Mouse (Mus musculus) adrenal gland, adult 2 months (tissue): ENCODE measurements around the gene Dnajc11. TPM values are rescaled to one million over a fixed set of nuclear protein-coding genes. Genes with fewer than 3 reads are reported as not detected.

ENCODE experiments used
- polyA plus RNA-seq: library from polyadenylated mRNA; depleted of rRNA; stranded (reverse); fragments of >200 nt; gene quantifications from 2 replicates; pipeline ENCODE4 v1.2.3, GENCODE M21; 2012; rRNA removed
- total RNA-seq, 2 experiments: library from RNA; stranded (reverse); gene quantifications; 2 replicates each; pipeline ENCODE4 v1.2.3; 2021

Gene Dnajc11
- total and polyA plus RNA-seq, 3 experiments, result 97.7 to 107 (median 103) TPM

Other genes starting within 250 kb of the Dnajc11 start
- gene Camta1, start 71.8 kb upstream of the Dnajc11 start, total RNA-seq, result 10 to 100 TPM; 24.0 to 35.0 TPM
- 7.3 and 8.5 TPM in 2 replicates for gene Camta1, start 71.8 kb upstream of the Dnajc11 start, polyA plus RNA-seq
- 10 to 100 TPM; 13.8 to 24.1 TPM for gene Thap3, start 55.3 kb downstream of the Dnajc11 start, total RNA-seq
- gene Thap3, start 55.3 kb downstream of the Dnajc11 start, polyA plus RNA-seq, result 64.6 and 88.7 TPM in 2 replicates
- 10 to 100 TPM; 12.1 to 14.2 TPM for gene Phf13, start 62.6 kb downstream of the Dnajc11 start, total RNA-seq
- 22.8 and 24.3 TPM in 2 replicates for gene Phf13, start 62.6 kb downstream of the Dnajc11 start, polyA plus RNA-seq
- 10 to 100 TPM; 17.8 to 23.7 TPM for gene Klhl21, start 75.1 kb downstream of the Dnajc11 start, total RNA-seq
- gene Klhl21, start 75.1 kb downstream of the Dnajc11 start, polyA plus RNA-seq, result 70.8 and 71.2 TPM in 2 replicates
- gene Zbtb48, start 94.0 kb downstream of the Dnajc11 start, total RNA-seq, result 10 to 100 TPM in 1 of 2 experiments, 1 to 10 TPM in 1; 7.9 to 10.2 TPM
- gene Zbtb48, start 94.0 kb downstream of the Dnajc11 start, polyA plus RNA-seq, result 9.1 and 10.5 TPM in 2 replicates
- 1 to 10 TPM in 1 of 2 experiments, not detected in 1; 1.4 TPM for gene Tas1r1, start 104.9 kb downstream of the Dnajc11 start, total RNA-seq
- gene Tas1r1, start 104.9 kb downstream of the Dnajc11 start, polyA plus RNA-seq, result 0.09 TPM in 1 of 2 replicates, not detected in the other
- 10 to 100 TPM; 16.8 to 30.6 TPM for gene Nol9, start 105.6 kb downstream of the Dnajc11 start, total RNA-seq
- 21.3 and 27.4 TPM in 2 replicates for gene Nol9, start 105.6 kb downstream of the Dnajc11 start, polyA plus RNA-seq
- gene Plekhg5, start 138.8 kb downstream of the Dnajc11 start, total RNA-seq, result 10 to 100 TPM in 1 of 2 experiments, 1 to 10 TPM in 1; 7.4 to 15.5 TPM
- 21.9 and 30.7 TPM in 2 replicates for gene Plekhg5, start 138.8 kb downstream of the Dnajc11 start, polyA plus RNA-seq
- 1 to 10 TPM in 1 of 2 experiments, under 1 TPM in 1; 0.79 to 1.3 TPM for gene Tnfrsf25, start 182.2 kb downstream of the Dnajc11 start, total RNA-seq
- 2.5 TPM in 2 replicates for gene Tnfrsf25, start 182.2 kb downstream of the Dnajc11 start, polyA plus RNA-seq
- 1 to 10 TPM; 1.7 to 2.3 TPM for gene Espn, start 218.7 kb downstream of the Dnajc11 start, total RNA-seq
- 8.3 and 10.4 TPM in 2 replicates for gene Espn, start 218.7 kb downstream of the Dnajc11 start, polyA plus RNA-seq
- gene Hes2, start 225.2 kb downstream of the Dnajc11 start, total RNA-seq, result not detected
- gene Hes2, start 225.2 kb downstream of the Dnajc11 start, polyA plus RNA-seq, result 0.57 TPM in 1 of 2 replicates, not detected in the other
- gene Acot7, start 244.4 kb downstream of the Dnajc11 start, total RNA-seq, result 10 to 100 TPM; 43.4 to 65.0 TPM
- 22.1 and 25.5 TPM in 2 replicates for gene Acot7, start 244.4 kb downstream of the Dnajc11 start, polyA plus RNA-seq